Mouse (Mus musculus) midbrain, embryonic 11.5 days (tissue): Measurements from ENCODE around the gene Lmo7. TPM values are rescaled to one million over a fixed set of nuclear protein-coding genes. Genes with fewer than 3 reads are reported as not detected.

ENCODE experiments used
- ATAC-seq: fragments of 200-750 bp; cut with Nextera tagmentation; 2 replicates; pipeline ENCODE4 v1.8.0; 2017; ENCODE audit warnings: moderate TSS enrichment, moderate library complexity; ENCODE audit not compliant: low FRiP score
- DNase-seq: peaks from one replicate; pipeline ENCODE4 v3.0.0; 2015; ENCODE audit warnings: low spot score; ENCODE audit errors: missing footprints
- H3K27ac ChIP-seq: fragments of 300-500 bp; sonication (generic); 2 replicates; pipeline ENCODE4 v1.5.1; 2014; ENCODE audit warnings: low read depth, low read length
- H3K27me3 ChIP-seq: fragments of 300-500 bp; sonication (generic); 2 replicates; pipeline ENCODE4 v1.6.1; 2014; ENCODE audit warnings: mild to moderate bottlenecking, low read length, moderate library complexity, mixed read lengths; ENCODE audit not compliant: control insufficient read depth, insufficient read depth
- H3K36me3 ChIP-seq: fragments of 300-500 bp; sonication (generic); 2 replicates; pipeline ENCODE4 v1.6.1; 2014; ENCODE audit warnings: mild to moderate bottlenecking, low read length, moderate library complexity, mixed read lengths; ENCODE audit not compliant: control insufficient read depth, insufficient read depth
- H3K4me1 ChIP-seq: fragments of 300-500 bp; sonication (generic); 2 replicates; pipeline ENCODE4 v1.6.1; 2014; ENCODE audit warnings: low read length; ENCODE audit not compliant: control insufficient read depth, insufficient read depth
- H3K4me2 ChIP-seq: fragments of 300-500 bp; sonication (generic); 2 replicates; pipeline ENCODE4 v1.6.1; 2014; ENCODE audit warnings: mild to moderate bottlenecking, moderate library complexity
- H3K4me3 ChIP-seq: fragments of 300-500 bp; sonication (generic); 2 replicates; pipeline ENCODE4 v1.5.1; 2014; ENCODE audit warnings: low read depth, low read length
- H3K9ac ChIP-seq: fragments of 300-500 bp; sonication (generic); 2 replicates; pipeline ENCODE4 v1.6.1; 2014; ENCODE audit warnings: low read length
- H3K9me3 ChIP-seq: fragments of 300-500 bp; sonication (generic); 2 replicates; pipeline ENCODE4 v1.6.1; 2016; ENCODE audit warnings: low read length; ENCODE audit not compliant: control insufficient read depth
- WGBS: fragments of 180-500 bp; shearing (Covaris S2); extraction: QIAGEN DNeasy Blood & Tissue Kit; methylation state at CpG from one replicate; pipeline ENCODE4 v1.1.7; 2014; 5-methylcytosine and 5-hydroxymethylcytosine counted together
- polyA plus RNA-seq: library from polyadenylated mRNA; unstranded; fragments of >200 nt; fragmentation: Nextera tagmentation; extraction: Ambion mirVana; gene quantifications from 2 replicates; pipeline ENCODE4 v1.2.1, GENCODE M21; 2014

The Lmo7 gene
- polyA plus RNA-seq, 1 experiment from 2014 or later: 0.82 TPM

- H3K27ac ChIP-seq: no peak overlapping the region
- H3K4me3 ChIP-seq: no peak overlapping the region
- no peak overlapping the region for H3K4me2 ChIP-seq
- H3K9ac ChIP-seq: no peak overlapping the region
- no peak for ATAC-seq
- H3K36me3 ChIP-seq: no peaks in the 10 kb centered on the region
- no peaks in the 10 kb centered on the region for H3K9me3 ChIP-seq
- WGBS: 80% methylated on average over 5 of the region's 5 CpGs
- H3K4me1 ChIP-seq: no peaks in the 10 kb centered on the region
- no peak for DNase-seq
- H3K27me3 ChIP-seq: no peaks in the 10 kb centered on the region
These were observed 58.1 kb downstream of the Lmo7 start for GRCm38 (mm10) chr14:101787903-101788302.

- no peak overlapping the region for H3K4me2 ChIP-seq
- DNase-seq (no peak), ATAC-seq (no peak)
- H3K4me1 ChIP-seq: no peaks in the 10 kb centered on the region
- no peak overlapping the region for H3K27ac ChIP-seq
- H3K9ac ChIP-seq: no peak overlapping the region
- no peaks in the 10 kb centered on the region for H3K9me3 ChIP-seq
- no peak overlapping the region for H3K4me3 ChIP-seq
- H3K36me3 ChIP-seq: no peaks in the 10 kb centered on the region
- 82% methylated on average over 3 of the region's 6 CpGs for WGBS
- H3K27me3 ChIP-seq: no peaks in the 10 kb centered on the region
These were observed 58.7 kb downstream of the Lmo7 start for GRCm38 (mm10) chr14:101788475-101788874.

DNA sequence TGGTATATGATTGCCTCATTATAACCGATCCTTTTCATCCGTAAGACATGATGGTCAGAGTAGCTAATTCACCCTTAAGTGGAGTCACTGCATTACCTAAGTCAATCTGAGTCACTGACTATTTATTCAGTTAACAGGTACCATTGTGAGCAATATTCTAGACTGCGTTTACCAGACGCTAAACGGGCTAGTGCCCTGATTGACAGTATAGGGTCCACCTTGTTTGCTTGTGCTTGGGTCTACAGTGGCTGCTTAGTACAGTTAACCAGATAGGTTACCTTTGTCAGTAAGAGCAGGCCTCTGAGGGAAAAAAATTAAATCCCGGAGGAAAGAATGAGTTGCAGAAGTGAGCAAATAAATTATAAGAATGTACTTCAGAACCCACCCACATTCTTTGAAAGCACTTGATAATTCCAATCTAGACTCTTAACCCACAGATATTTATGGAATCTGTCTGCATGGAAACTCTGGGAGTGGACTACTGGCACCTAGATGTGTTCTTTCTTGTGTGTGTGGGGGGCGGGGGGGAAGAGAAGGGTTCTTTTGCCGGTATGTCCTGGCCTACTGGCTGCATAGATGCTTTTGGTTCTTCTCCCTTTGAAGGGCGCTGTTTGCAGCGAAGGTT lies 64.9 kb downstream of the Lmo7 start:
- H3K9me3 ChIP-seq: no peaks in the 10 kb centered on the region
- 93% methylated on average over 10 of the region's 10 CpGs for WGBS
- ATAC-seq: no peak

GRCm38 (mm10) chr14:101797930-101798500 lies 68.3 kb downstream of the Lmo7 start:
- Histone ChIP-seq H3K9ac (no peak overlapping the region), H3K27ac (no peak overlapping the region), H3K36me3 (no peaks in the 10 kb centered on the region), H3K9me3 (no peaks in the 10 kb centered on the region), H3K4me2 (no peak overlapping the region), H3K27me3 (no peaks in the 10 kb centered on the region), H3K4me1 (no peaks in the 10 kb centered on the region), H3K4me3 (no peak overlapping the region)
- WGBS: 90% methylated on average over 5 of the region's 5 CpGs
- DNase-seq (no peak), ATAC-seq (no peak)

More for the DNA sequence above, 64.9 kb downstream of the Lmo7 start:
- Histone ChIP-seq H3K4me1 (no peaks in the 10 kb centered on the region), H3K9ac (no peak overlapping the region), H3K27ac (no peak overlapping the region), H3K4me3 (no peak overlapping the region), H3K4me2 (no peak overlapping the region), H3K27me3 (no peaks in the 10 kb centered on the region), H3K36me3 (no peaks in the 10 kb centered on the region)
- DNase-seq: no peak

- 67% methylated on average over 2 of the region's 2 CpGs for WGBS
- DNase-seq (no peak), ATAC-seq (no peak)
- Histone ChIP-seq H3K27me3 (no peaks in the 10 kb centered on the region), H3K4me2 (no peak overlapping the region), H3K9me3 (no peaks in the 10 kb centered on the region), H3K4me3 (no peak overlapping the region), H3K36me3 (no peaks in the 10 kb centered on the region), H3K4me1 (no peaks in the 10 kb centered on the region), H3K27ac (no peak overlapping the region), H3K9ac (no peak overlapping the region)
These were observed 69.0 kb downstream of the Lmo7 start for GRCm38 (mm10) chr14:101798766-101799165.

DNA sequence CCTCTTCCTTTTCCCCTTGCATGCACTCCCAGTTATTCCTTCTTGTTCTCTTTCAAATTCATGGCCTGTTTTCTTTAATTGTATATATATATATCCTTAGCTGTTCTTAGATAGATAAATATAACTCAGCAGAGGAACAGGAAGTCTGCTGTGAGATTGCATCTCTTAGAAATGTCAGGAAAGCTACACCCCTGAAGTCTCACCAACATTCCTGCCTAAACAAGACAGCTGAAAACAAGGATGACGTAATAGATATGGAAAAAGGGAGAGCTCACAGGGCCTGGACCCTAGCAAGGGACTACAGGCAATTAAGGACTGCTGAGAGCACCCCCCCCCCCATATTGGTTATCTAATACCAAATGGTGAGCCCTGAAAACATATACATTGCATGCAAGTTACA lies 71.9 kb downstream of the Lmo7 start:
- DNase-seq (no peak), ATAC-seq (no peak)
- H3K27me3 ChIP-seq: no peaks in the 10 kb centered on the region
- H3K36me3 ChIP-seq: no peaks in the 10 kb centered on the region
- no peak overlapping the region for H3K27ac ChIP-seq
- no peak overlapping the region for H3K4me2 ChIP-seq
- H3K9me3 ChIP-seq: no peaks in the 10 kb centered on the region
- no peak overlapping the region for H3K4me3 ChIP-seq
- H3K9ac ChIP-seq: no peak overlapping the region
- no peaks in the 10 kb centered on the region for H3K4me1 ChIP-seq
- 84% methylated on average over 1 of the region's 1 CpGs for WGBS

- ATAC-seq: no peak
- Histone ChIP-seq H3K27ac (no peak overlapping the region), H3K27me3 (no peaks in the 10 kb centered on the region), H3K4me3 (no peak overlapping the region), H3K4me1 (no peaks in the 10 kb centered on the region), H3K9ac (no peak overlapping the region), H3K36me3 (no peaks in the 10 kb centered on the region), H3K9me3 (no peaks in the 10 kb centered on the region), H3K4me2 (no peak overlapping the region)
- WGBS: 91% methylated on average over 4 of the region's 4 CpGs
- no peak for DNase-seq
These were observed 74.4 kb downstream of the Lmo7 start for GRCm38 (mm10) chr14:101804119-101804518.

DNA sequence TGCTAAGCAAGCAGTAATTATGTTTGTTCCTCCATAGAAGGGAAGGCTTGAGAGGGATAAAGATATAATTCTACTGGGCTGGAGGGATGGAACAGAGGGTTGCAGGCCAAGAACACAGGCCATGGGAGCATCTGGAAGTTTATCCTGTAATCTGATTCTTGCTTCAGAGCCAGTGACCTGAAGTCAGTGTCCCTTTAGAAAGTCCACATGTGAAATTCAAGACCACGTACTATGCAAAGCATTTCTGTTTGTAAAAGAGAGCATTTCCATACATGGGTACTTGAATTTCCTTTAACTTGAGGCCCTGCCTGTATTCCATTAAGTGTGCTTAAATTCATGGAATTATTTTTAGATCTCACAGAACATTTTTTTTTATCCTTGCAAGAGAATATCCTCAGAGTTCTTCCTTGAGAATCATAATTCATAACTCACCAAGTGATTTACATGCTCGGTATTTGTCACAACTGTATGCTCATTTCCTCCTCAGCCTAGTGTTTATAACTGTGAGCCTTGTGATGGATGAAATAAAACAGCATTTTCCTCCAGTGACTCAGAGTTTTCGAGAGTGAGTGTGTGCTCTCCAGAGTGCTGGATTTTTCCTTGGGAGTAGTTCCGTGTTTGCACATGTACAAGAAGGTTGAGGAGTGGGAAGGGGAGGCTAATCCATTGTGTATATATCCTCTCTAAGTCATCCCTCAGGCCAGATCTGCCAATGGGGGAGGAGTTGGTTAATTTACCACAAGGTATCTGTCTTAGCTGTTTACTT lies 75.0 kb downstream of the Lmo7 start:
- no peak for DNase-seq
- WGBS: 82% methylated on average over 4 of the region's 4 CpGs

DNA sequence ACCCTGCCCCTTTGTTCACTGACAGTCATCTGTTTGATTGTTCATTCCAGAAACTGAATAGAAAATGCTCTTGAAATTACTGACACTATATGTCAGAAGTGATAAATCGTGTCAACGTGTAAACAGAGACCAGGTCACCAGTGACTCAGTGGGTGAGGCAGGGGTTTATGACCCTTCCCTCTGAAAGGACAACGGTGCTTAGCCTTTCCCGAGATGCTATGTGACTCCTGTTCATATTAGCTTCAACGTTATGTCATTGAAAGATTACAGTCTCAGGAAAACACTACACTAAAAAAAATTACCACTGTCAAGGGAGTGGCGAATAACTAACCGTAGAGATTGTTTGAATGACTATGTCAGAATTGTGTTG lies 75.6 kb downstream of the Lmo7 start:
- H3K9me3 ChIP-seq: no peaks in the 10 kb centered on the region
- no peak overlapping the region for H3K27ac ChIP-seq
- ATAC-seq: no peak
- no peak for DNase-seq
- H3K36me3 ChIP-seq: no peaks in the 10 kb centered on the region
- H3K27me3 ChIP-seq: no peaks in the 10 kb centered on the region
- no peak overlapping the region for H3K4me3 ChIP-seq
- WGBS: 81% methylated on average over 7 of the region's 7 CpGs
- H3K9ac ChIP-seq: no peak overlapping the region
- H3K4me2 ChIP-seq: no peak overlapping the region
- H3K4me1 ChIP-seq: no peaks in the 10 kb centered on the region

More for the DNA sequence above, 75.0 kb downstream of the Lmo7 start:
- H3K27ac ChIP-seq: no peak overlapping the region
- ATAC-seq: no peak
- no peak overlapping the region for H3K4me3 ChIP-seq
- H3K27me3 ChIP-seq: no peaks in the 10 kb centered on the region
- no peaks in the 10 kb centered on the region for H3K4me1 ChIP-seq
- no peak overlapping the region for H3K9ac ChIP-seq
- no peak overlapping the region for H3K4me2 ChIP-seq
- H3K36me3 ChIP-seq: no peaks in the 10 kb centered on the region
- no peaks in the 10 kb centered on the region for H3K9me3 ChIP-seq
